Mouse (Mus musculus) erythroblast, embryonic 14.5 days (primary cell): ENCODE measurements around the gene Pde4b.

Experiments
- GATA1 ChIP-seq: IDR thresholded peaks from 2 replicates; pipeline ENCODE4 v1.6.1; 2012; ENCODE audit warnings: low read length, inconsistent platforms, mixed read lengths
- TAL1 ChIP-seq: IDR thresholded peaks from 3 replicates; pipeline ENCODE4 v1.6.1; 2012; ENCODE audit warnings: low read length, inconsistent platforms, mixed read lengths

GRCm38 (mm10) chr4:102557006-102557405 is 469.7 kb downstream of the Pde4b start:
- no peak for TF ChIP-seq GATA1
- no peak for TF ChIP-seq TAL1
